Mouse (Mus musculus) liver (tissue): ENCODE data around the gene Fam98a.

ENCODE experiments used
- DNase-seq: peaks from one replicate; pipeline ENCODE4 v3.0.0-alpha.2; 2020; ENCODE audit warnings: mixed read lengths

The Fam98a gene

GRCm38 (mm10) chr17:75521236-75521842 is 30.4 kb downstream of the Fam98a start:
- DNase-seq = no peak

GRCm38 (mm10) chr17:75519239-75519900 is 32.4 kb downstream of the Fam98a start:
- no peak for DNase-seq

- no peak for DNase-seq
These were observed 33.4 kb downstream of the Fam98a start for GRCm38 (mm10) chr17:75518181-75518901.

GRCm38 (mm10) chr17:75516591-75516990 is 35.2 kb downstream of the Fam98a start:
- DNase-seq = no peak

- no peak for DNase-seq
These were observed 42.5 kb downstream of the Fam98a start for GRCm38 (mm10) chr17:75509257-75509656.

- no peak for DNase-seq
These were observed 44.8 kb downstream of the Fam98a start for GRCm38 (mm10) chr17:75506708-75507641.

GRCm38 (mm10) chr17:75506097-75506675 is 45.6 kb downstream of the Fam98a start:
- no peak for DNase-seq

GRCm38 (mm10) chr17:75505053-75505452 is 46.7 kb downstream of the Fam98a start:
- DNase-seq = no peak

GRCm38 (mm10) chr17:75503031-75503430 is 48.7 kb downstream of the Fam98a start:
- no peak for DNase-seq

GRCm38 (mm10) chr17:75498241-75498651 is 53.5 kb downstream of the Fam98a start:
- DNase-seq = no peak

- DNase-seq = no peak
These were observed 56.5 kb downstream of the Fam98a start for GRCm38 (mm10) chr17:75495213-75495612.
